Mouse (Mus musculus) embryonic facial prominence, embryonic 11.5 days (tissue): ENCODE measurements around the gene Tspan5. TPM values are rescaled to one million over a fixed set of nuclear protein-coding genes. Genes with fewer than 3 reads are reported as not detected.

ENCODE experiments used
- ATAC-seq: fragments of 200-750 bp; cut with Nextera tagmentation; replicated peaks from 2 replicates; pipeline ENCODE4 v1.8.0; 2017; ENCODE audit warnings: low read depth; ENCODE audit not compliant: insufficient number of reproducible peaks, low FRiP score, low TSS enrichment
- DNase-seq: peaks from one replicate; pipeline ENCODE4 v3.0.0-alpha.2; 2015; ENCODE audit warnings: low spot score
- H3K27ac ChIP-seq: fragments of 300-500 bp; sonication (generic); replicated peaks from 2 replicates; pipeline ENCODE4 v1.5.1; 2014; ENCODE audit warnings: mild to moderate bottlenecking, low read depth, low read length, control low read depth
- H3K27me3 ChIP-seq: fragments of 300-500 bp; sonication (generic); 2 replicates; pipeline ENCODE4 v1.6.1; 2014; ENCODE audit warnings: mild to moderate bottlenecking, low read length, moderate library complexity, mixed read lengths; ENCODE audit not compliant: control insufficient read depth, insufficient read depth
- H3K36me3 ChIP-seq: fragments of 300-500 bp; sonication (generic); replicated peaks from 2 replicates; pipeline ENCODE4 v1.6.1; 2014; ENCODE audit warnings: low read depth, mild to moderate bottlenecking, low read length, moderate library complexity, mixed read lengths; ENCODE audit not compliant: control insufficient read depth, insufficient read depth
- H3K4me1 ChIP-seq: fragments of 300-500 bp; sonication (generic); 2 replicates; pipeline ENCODE4 v1.6.1; 2014; ENCODE audit warnings: low read length, mixed read lengths; ENCODE audit not compliant: control insufficient read depth, insufficient read depth
- H3K4me2 ChIP-seq: fragments of 300-500 bp; sonication (generic); 2 replicates; pipeline ENCODE4 v1.6.1; 2014; ENCODE audit warnings: low read depth, mild to moderate bottlenecking, control low read depth, low read length, moderate library complexity
- H3K4me3 ChIP-seq: fragments of 300-500 bp; sonication (generic); 2 replicates; pipeline ENCODE4 v1.5.1; 2014; ENCODE audit warnings: low read depth, low read length, control low read depth
- H3K9ac ChIP-seq: fragments of 300-500 bp; sonication (generic); replicated peaks from 2 replicates; pipeline ENCODE4 v1.6.1; 2014; ENCODE audit warnings: mild to moderate bottlenecking, control low read depth, low read length
- H3K9me3 ChIP-seq: fragments of 300-500 bp; sonication (generic); replicated peaks from 2 replicates; pipeline ENCODE4 v1.6.1; 2016; ENCODE audit warnings: mild to moderate bottlenecking, low read length, inconsistent platforms, mixed read lengths; ENCODE audit not compliant: control insufficient read depth
- WGBS: fragments of 180-500 bp; shearing (Covaris S2); extraction: QIAGEN DNeasy Blood & Tissue Kit; methylation state at CpG from one replicate; pipeline ENCODE4 v1.1.7; 2014; 5-methylcytosine and 5-hydroxymethylcytosine counted together
- polyA plus RNA-seq: library from polyadenylated mRNA; unstranded; fragments of >200 nt; fragmentation: Nextera tagmentation; extraction: Ambion mirVana; gene quantifications from 2 replicates; pipeline ENCODE4 v1.2.1, GENCODE M21; 2014

The Tspan5 gene
- 34.4 and 36.2 TPM in 2 replicates for polyA plus RNA-seq

DNA sequence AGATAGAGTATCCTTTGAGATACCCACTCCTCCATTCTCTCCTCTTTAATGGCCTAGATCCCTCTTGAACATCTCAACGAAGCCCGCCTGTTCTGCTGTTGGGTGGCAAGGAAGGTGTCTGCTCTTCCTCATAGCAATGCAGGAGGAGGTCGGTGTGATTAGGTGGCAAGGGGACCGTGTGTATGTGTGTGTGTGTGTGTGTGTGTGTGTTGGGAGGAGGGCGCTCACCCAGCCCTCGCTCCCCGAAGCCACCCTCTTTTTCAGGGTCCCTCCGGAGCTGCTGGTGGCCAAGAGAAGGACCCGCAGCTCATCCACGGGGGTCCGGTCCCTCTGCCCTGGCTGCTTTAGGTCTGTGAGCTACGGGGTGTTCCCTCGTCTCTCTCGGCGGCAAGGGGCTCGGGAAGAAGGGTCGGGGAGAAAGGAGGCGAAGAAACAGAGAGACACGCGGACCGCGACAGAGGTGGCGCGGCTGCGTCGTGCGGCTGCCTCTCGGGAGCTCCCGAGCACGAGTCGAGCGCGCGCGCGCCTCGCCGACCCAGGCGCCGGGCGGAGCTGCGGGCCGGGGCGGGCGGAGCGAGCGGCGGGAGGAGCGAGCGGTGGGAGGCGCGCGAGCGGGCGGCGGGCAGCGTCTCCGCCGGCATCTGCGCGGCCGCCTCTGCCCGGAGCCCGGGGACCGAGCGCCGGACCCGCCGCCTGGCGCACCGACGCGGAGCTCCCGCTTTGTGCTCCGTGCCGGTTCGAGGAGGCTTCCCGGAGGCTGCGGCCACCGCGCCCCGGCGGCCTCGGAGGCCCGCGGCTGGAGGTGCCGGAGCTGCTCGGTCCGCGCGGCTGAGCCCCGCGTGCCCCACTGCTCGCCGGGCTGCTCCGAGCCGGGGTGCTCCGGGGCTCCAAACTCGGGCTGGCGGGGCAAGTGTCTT lies at the start of gene Tspan5:
Gene Tspan5 (plus strand): TSS at position 547 of the 917 bp plus-strand sequence.
- no peak within 1 kb of the TSS; the same call in 1 of the 2 replicates for H3K27ac ChIP-seq
- no peaks in the 10 kb centered on the region for H3K27me3 ChIP-seq
- ATAC-seq (peak; percentile 70), DNase-seq (peak; percentile 87)
- peak within 1 kb of the TSS; percentile 90 for H3K4me2 ChIP-seq
- peak within 1 kb of the TSS; percentile 82 for H3K9ac ChIP-seq
- no peaks in the 10 kb centered on the region for H3K9me3 ChIP-seq
- H3K4me3 ChIP-seq = peak within 1 kb of the TSS; percentile 76
- no peaks in the 10 kb centered on the region for H3K36me3 ChIP-seq
- no peaks in the 10 kb centered on the region; the same call in 1 of the 2 replicates for H3K4me1 ChIP-seq
- under 1% methylated on average over 64 of the region's 100 CpGs for WGBS

DNA sequence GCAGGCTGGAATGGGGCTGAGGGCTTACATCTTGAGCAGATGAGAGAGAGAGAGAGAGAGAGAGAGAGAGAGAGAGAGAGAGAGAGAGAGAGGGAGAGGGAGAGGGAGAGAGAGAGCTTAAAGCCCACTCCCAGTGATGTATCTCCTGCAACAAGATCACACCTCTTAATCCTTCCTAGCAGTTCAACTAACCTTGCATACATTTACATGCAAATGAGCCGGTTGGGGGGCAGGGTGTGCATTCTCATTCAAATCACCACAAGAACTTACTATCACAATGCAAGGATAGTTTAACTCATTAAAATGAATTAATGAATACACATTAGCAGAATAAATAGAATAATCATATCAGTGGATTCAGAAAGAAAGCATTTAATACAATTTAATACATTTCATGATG lies 49.7 kb upstream of the Tspan5 start:
- Histone ChIP-seq H3K4me1 (no peaks in the 10 kb centered on the region), H3K27ac (no peak overlapping the region), H3K4me3 (no peak overlapping the region), H3K36me3 (no peaks in the 10 kb centered on the region), H3K9me3 (no peaks in the 10 kb centered on the region), H3K27me3 (no peaks in the 10 kb centered on the region), H3K4me2 (no peak overlapping the region), H3K9ac (no peak overlapping the region)
- no peak for DNase-seq
- 37% methylated on average over 1 of the region's 1 CpGs for WGBS
- ATAC-seq = no peak

DNA sequence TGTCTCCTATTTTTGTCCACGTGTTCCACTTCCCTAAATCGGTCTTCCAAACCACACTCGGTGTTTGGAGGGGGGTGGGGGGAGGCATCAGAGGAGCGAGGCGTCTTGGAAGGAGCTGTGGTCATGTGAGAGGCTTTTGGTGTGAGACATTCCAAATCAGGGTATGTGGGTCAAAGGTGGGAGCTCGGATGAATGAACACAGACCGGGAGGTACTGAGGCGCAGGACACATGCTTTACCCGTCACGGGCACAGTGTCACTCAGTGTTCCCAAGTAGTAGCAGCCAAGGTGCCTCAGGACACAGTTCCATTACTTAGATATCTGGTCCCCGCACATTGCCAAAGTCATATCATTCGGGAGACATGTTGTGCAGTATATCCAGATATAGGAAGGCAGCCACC lies 38.6 kb upstream of the Tspan5 start:
- Histone ChIP-seq H3K9me3 (no peaks in the 10 kb centered on the region), H3K4me3 (no peak overlapping the region), H3K4me1 (no peaks in the 10 kb centered on the region), H3K4me2 (no peak overlapping the region), H3K27ac (no peak overlapping the region), H3K27me3 (no peaks in the 10 kb centered on the region), H3K9ac (no peak overlapping the region), H3K36me3 (no peaks in the 10 kb centered on the region)
- DNase-seq (no peak), ATAC-seq (no peak; the same call in 1 of the 2 replicates)
- 76% methylated on average over 12 of the region's 12 CpGs for WGBS

DNA sequence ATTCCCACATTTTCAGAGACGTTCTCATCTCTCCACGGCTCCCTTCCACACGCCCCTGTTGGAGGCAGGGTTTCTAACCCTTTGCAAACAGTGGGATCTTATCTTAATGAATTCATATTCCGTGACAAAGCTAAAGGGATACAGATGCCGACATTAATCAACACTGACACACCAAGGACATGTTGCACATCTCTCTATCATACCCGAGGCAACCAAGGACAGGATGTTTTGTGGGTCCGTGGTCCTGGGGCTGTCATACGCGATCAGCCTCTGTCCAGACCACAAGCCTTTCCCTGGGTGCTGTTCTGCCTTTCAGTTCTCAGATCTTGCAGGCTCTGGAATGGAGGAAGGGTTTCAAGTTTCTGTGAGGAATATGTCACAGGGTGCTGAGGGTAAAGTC lies 37.5 kb upstream of the Tspan5 start:
- Histone ChIP-seq H3K27ac (no peak overlapping the region), H3K4me3 (no peak overlapping the region), H3K9ac (no peak overlapping the region), H3K9me3 (no peaks in the 10 kb centered on the region), H3K36me3 (no peaks in the 10 kb centered on the region), H3K27me3 (no peaks in the 10 kb centered on the region), H3K4me2 (no peak overlapping the region), H3K4me1 (no peaks in the 10 kb centered on the region)
- no peak for DNase-seq
- 80% methylated on average over 9 of the region's 9 CpGs for WGBS
- ATAC-seq = no peak

DNA sequence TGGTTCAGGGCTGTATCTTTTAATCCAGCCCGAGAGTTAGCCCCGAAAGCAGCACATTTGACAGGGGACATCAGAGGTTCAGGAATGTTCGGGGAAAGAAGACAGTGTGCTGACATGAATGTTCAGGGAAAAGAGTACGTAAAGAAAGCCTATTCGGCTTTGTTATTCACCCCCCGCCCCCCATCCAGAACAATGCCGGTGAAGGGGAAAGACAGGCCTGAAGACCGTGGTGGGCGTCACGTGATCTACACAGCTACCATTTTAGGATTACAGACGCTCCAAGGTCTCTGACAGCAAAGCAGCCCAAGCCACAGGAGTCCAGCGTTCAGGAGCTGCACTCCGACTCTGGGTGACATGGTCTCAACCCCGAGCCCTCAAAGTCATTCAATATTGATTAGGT lies 36.1 kb upstream of the Tspan5 start:
- WGBS = 61% methylated on average over 14 of the region's 14 CpGs
- no peak for ATAC-seq
- no peak overlapping the region for H3K27ac ChIP-seq

DNA sequence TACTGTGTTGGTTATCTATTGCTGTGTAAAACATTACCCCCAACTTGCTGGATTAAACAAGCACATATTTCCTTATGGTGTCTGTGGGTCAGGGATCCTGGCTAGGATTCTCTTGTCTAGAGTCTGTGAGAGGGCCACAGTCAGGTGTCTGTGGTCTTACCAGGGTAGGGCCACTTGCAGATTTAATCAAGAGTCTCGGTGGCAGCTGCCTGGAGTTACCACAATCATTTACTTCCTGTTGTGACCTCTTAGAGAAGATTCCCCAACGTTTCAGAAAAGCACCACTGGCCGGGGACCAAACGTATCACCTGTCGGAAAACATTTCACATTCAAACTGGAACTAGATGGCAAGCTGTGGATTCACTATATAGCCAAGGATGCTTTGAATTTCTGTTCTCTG lies 32.8 kb upstream of the Tspan5 start:
- 64% methylated on average over 5 of the region's 5 CpGs for WGBS
- H3K4me2 ChIP-seq = no peak overlapping the region
- H3K9ac ChIP-seq = no peak overlapping the region

More for the DNA sequence above, 36.1 kb upstream of the Tspan5 start:
- H3K27me3 ChIP-seq = no peaks in the 10 kb centered on the region
- no peaks in the 10 kb centered on the region for H3K4me1 ChIP-seq
- peak; percentile 3 for DNase-seq
- no peaks in the 10 kb centered on the region for H3K9me3 ChIP-seq
- H3K4me2 ChIP-seq = no peak overlapping the region
- H3K9ac ChIP-seq = no peak overlapping the region
- H3K4me3 ChIP-seq = no peak overlapping the region
- H3K36me3 ChIP-seq = no peaks in the 10 kb centered on the region

DNA sequence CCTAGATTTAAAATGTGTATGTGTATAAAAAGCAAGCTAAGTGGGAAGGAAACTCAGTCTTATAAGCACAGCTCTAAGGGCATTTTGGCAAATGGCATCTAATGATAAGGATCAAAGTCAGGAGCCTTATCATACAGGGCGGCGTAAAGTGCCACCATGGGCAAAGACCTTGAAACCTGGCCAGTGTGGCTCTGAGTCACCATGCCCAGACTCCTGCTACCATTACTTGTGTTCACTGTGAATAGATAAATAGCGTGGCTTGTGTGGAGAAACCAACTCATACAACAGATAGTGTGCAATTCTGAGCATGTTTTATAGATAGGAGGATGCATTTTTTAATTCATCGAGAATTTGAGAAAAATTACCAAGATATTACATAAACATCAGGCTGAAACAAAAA lies 30.0 kb upstream of the Tspan5 start:
- 93% methylated on average over 4 of the region's 4 CpGs for WGBS
- DNase-seq = no peak
- no peak overlapping the region for H3K27ac ChIP-seq
- no peak for ATAC-seq
- H3K4me3 ChIP-seq = no peak overlapping the region
- no peaks in the 10 kb centered on the region for H3K9me3 ChIP-seq
- no peaks in the 10 kb centered on the region for H3K36me3 ChIP-seq
- no peaks in the 10 kb centered on the region for H3K4me1 ChIP-seq
- H3K9ac ChIP-seq = no peak overlapping the region
- H3K4me2 ChIP-seq = no peak overlapping the region
- H3K27me3 ChIP-seq = no peaks in the 10 kb centered on the region

More for the DNA sequence above, 32.8 kb upstream of the Tspan5 start:
- Histone ChIP-seq H3K4me3 (no peak overlapping the region), H3K27ac (no peak overlapping the region), H3K4me1 (no peaks in the 10 kb centered on the region), H3K27me3 (no peaks in the 10 kb centered on the region), H3K9me3 (no peaks in the 10 kb centered on the region), H3K36me3 (no peaks in the 10 kb centered on the region)
- ATAC-seq (no peak), DNase-seq (no peak)

DNA sequence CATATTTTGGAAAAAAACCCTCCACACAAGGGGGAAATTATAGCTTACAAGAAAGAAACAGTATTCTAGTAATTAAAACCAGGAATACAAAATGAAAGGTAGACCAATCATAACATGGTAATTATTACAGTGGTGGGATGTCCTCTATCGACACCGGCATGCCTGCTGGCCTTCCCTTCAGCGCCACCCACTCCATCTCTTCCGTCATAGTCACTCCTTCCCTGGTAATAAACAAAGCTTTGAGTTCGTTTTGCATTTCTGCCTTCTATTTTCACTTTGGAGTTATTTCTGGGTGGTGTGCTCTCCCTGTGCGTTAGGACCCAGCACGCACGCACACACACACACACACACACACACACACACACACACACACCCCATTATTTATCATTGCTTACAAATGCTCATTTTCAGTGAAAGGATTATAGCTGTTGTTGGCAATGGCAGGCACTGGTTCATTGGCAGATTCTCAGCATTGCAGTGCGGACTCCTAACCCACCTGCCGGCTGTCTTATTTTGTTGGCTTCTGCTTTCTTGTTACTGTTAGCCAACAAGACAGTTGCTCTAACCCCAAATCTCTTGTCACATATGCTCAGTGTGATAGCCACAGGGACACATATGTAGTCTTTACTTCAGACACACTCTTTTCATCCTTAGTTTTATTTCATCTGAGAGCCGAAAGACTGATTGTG lies 29.4 kb upstream of the Tspan5 start:
- 88% methylated on average over 11 of the region's 11 CpGs for WGBS
- no peak overlapping the region for H3K9ac ChIP-seq
- no peak overlapping the region for H3K4me3 ChIP-seq
- DNase-seq (no peak), ATAC-seq (no peak)
- H3K27me3 ChIP-seq = no peaks in the 10 kb centered on the region
- no peak overlapping the region for H3K27ac ChIP-seq
- H3K4me2 ChIP-seq = no peak overlapping the region
- H3K36me3 ChIP-seq = no peaks in the 10 kb centered on the region
- H3K9me3 ChIP-seq = no peaks in the 10 kb centered on the region
- H3K4me1 ChIP-seq = no peaks in the 10 kb centered on the region
